Mouse (Mus musculus) 416B (cell line): ENCODE measurements around the gene Nrxn3.

Experiments used
- DNase-seq: peaks from one replicate; pipeline ENCODE4 v3.0.0; 2011; ENCODE audit warnings: low read depth

The Nrxn3 gene

DNA sequence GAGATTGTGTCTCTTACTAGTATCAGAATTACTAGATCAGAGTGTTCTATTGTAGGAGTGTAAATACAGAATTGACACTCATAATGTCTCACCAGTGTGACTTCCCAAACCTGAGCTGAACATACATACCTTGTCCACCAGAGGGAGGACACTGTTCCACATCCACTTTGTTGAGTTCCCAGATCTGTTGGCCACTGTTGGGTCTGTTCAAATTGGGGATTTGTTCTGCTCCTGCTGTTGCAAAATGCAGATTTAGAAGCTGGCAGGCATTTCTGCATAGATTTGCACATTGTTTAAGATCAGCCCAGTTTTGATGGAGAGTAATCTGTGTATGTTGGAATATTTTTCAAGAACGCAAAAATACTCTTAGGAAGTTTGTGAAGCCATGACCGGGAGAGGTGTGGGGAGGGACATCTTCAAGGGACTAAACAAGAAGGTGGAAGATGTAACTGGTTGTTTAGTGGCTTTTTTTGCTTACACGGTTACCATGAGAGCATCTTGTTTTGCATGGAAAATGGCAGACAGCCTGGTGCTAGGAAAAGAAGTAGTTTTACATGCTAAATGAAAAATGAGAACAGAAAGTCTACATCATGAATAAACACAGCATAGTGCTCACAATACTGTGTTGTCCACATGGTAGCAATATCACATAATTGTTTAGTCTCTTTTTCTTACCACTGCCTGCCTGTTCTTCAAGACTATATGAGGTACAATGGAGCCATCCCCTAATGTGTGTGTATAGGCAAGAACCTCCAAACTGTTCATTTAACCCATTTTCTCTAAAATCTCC lies 609.0 kb downstream of the Nrxn3 start:
- DNase-seq = peak; percentile 48

DNA sequence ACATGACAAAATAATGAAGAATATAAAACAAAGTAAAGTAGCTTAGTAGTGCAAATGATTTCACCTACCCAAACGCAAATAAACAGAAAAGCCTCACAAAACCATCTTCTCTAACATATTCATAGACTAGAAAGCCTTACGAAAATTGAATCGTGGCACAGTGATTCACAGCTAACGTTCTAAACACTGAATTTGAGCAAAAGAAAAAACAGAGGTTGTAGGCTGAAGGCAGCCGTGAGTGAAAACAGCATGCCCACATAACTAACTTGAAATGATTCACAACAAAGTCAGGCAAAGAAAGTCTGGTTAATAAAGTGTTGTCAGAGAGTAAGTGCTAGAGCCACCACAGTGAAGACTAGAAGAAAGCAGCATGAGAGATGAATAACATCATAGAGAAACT lies 610.8 kb downstream of the Nrxn3 start:
- no peak for DNase-seq

DNA sequence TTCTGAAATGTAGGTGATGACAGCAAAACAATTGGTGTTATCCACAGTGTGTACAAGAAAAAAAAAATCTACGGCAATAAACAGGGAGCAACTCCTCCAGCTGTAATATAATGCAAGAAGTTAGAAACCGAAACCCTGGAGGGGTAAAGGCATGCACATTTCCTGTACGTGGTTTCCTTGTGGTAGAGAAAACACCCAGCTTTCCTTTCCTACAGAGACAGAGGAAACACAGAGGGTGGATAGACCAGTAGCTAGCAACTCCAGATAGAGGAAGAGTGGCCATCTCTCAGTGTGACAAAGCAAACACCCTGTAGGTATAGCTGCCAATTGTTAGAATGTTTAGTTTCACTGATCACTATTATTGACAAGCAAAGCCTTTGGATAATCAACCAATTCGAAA lies 642.2 kb downstream of the Nrxn3 start:
- peak; percentile 80 for DNase-seq

GRCm38 (mm10) chr12:89369939-89370338 lies 647.3 kb downstream of the Nrxn3 start:
- no peak for DNase-seq

- no peak for DNase-seq
Observed at GRCm38 (mm10) chr12:89376600-89376999, 653.9 kb downstream of the Nrxn3 start.

GRCm38 (mm10) chr12:89377051-89377643 lies 654.5 kb downstream of the Nrxn3 start:
- no peak for DNase-seq

DNA sequence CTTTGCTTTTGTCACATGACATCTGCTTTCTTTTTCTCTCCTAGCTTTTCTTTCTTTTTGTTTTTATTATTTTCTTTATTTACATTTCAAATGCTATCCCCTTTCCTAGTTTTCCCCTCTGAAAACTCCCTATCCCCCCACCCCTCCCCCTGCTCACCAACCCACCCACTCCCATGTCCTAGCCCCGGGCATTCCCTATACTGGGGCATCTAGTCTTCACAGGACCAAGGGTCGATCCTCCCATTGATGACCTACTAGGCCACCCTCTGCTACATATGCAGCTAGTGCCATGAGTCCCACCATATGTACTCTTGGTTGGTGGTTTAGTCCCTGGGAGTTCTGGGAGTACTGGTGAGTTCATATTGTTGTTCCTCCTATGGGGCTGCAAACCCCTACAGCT lies 655.0 kb downstream of the Nrxn3 start:
- no peak for DNase-seq

- peak; percentile 75 for DNase-seq
Observed at GRCm38 (mm10) chr12:89383254-89383653, 660.6 kb downstream of the Nrxn3 start.

DNA sequence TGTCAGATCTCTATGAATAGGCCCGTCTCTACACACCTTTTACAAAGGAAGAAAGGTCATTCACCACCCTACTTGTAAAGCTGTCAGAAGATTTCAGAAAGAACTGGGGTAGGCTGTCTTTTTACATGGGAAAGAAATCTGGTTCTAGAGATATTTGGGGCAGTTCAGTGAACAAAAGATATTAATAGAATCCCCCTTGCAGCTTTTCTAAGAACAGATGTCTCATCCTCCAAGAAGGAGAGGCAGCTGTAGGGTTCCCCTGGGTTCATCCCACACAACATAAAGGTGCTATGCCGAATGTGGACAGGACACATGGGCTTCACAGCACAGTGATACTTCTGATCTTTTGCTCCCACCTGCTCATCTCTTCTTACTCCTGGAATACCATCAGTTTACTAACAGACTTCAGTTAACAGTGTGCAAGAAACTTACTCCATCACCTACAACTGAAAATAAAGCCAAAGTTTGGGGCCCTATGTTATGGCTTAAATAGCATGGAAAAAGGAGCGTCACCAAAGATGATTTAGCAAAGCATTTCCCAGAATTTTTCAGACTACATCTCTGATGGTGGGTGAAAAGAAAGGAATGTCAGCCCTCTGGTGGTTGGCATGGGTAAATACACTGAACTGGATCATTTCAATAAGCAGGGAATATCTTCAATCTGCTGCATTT lies 672.6 kb downstream of the Nrxn3 start:
- peak; percentile 8 for DNase-seq

DNA sequence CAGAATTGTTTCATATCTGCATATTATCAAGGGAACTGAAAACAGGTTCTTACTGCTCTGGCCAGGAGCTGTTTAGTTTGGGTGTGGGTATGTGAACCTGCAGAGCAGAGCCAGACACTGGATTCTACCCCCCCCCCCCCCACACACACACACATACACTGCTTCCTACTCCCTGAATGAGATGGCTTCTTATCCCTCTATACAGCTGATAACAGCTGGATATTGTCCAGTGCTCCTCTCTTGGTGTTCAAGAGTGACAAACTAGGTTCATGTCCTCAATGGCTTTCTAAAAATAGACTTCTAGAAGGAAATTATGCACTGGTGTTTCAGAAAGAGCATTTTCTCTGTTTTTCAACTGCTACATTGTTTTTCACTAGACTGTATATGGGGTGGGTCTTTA lies 713.8 kb downstream of the Nrxn3 start:
- DNase-seq = no peak

- no peak for DNase-seq
Observed at GRCm38 (mm10) chr12:89442323-89443038, 719.8 kb downstream of the Nrxn3 start.

- DNase-seq = peak; percentile 53
Observed at GRCm38 (mm10) chr12:89450667-89451298, 728.1 kb downstream of the Nrxn3 start.

DNA sequence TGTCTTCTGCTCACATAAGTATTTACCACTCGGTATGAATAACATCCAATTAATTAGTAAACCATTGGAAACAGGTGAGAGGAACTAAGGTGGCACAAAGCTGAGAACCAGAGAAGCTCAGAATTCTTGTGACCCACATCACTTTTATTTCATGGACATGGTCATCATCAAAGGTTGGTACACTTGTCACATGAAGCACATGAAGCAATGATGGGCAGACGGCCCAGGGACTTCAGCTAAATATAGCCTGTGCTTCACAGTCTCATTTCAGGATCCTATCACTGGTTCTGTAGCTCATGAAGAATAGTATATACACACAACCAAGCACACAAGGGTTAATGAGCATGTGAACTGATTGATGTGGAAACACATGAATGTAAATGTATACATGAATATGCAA lies 747.5 kb downstream of the Nrxn3 start:
- DNase-seq = no peak

DNA sequence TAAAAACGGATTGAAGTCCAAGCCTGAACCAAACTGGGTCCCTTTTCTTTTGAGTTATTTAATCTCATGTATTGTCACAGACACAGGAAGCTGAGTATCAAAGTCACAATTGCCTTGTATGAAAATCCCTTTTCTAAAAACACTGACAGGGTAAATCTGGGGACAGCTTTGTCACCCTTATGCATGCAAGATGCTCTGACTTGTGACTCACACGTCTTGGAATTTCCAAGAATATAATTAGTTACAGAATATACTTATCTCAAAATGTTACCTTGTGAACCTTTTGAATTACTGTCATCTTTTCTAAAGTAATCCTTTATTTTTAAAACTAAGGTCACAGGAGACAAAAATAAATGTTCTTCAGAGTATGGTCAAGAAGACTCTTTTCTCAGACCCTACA lies 748.6 kb downstream of the Nrxn3 start:
- no peak for DNase-seq

GRCm38 (mm10) chr12:89471874-89472273 lies 749.2 kb downstream of the Nrxn3 start:
- DNase-seq = peak; percentile 4

GRCm38 (mm10) chr12:89479096-89479495 lies 756.4 kb downstream of the Nrxn3 start:
- DNase-seq = peak; percentile 60

- DNase-seq = no peak
Observed at GRCm38 (mm10) chr12:89482223-89482622, 759.5 kb downstream of the Nrxn3 start.

- no peak for DNase-seq
Observed at GRCm38 (mm10) chr12:89504026-89504425, 781.4 kb downstream of the Nrxn3 start.

DNA sequence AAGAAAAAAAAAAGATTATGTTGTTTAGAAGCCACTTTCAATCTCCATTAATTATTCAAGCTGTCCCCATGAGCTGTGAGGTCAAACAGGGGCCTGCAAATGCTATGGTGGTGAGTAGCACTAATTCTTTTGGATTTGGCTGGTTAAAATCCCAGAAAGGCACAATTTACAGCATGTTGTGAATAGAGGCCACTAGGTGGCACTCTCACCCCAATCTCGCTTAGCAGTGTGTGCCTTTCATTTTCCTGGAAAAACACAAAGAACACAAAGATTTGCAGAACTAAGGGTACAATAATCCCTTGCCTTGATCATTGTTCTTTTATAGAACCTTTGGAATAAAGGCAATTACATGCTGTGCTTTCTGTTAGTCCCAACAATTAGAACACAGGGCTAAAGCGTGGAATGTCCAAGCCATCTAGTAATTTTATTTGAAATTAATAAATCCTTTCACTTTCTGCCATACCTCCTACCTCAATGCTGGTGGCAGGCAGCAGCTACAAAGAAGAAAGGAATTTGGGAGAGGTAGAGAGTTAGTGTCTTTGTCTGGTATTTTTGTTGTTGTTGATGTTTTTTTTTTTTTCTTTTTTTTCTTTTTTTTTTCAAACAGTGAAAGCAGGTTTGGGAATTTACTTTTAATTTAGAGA lies 782.6 kb downstream of the Nrxn3 start:
- DNase-seq = peak; percentile 57

DNA sequence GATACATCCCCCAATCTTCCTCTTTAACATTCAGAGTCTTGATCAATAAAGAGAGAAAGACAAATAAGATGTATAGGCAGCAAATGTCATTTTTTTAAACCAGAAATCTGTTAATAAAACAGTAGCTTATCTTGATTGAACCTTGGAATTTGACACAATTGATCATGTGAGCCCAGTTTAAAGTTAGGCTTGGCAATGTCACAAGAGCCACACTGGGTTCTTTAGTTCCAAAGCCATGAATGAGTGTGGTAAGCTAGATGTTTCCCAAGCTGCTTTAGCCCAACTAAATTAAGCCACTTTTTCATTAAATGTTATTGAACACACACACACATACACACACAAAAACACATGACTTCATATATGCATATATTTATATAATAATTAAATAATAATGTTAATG lies 786.3 kb downstream of the Nrxn3 start:
- DNase-seq = no peak

DNA sequence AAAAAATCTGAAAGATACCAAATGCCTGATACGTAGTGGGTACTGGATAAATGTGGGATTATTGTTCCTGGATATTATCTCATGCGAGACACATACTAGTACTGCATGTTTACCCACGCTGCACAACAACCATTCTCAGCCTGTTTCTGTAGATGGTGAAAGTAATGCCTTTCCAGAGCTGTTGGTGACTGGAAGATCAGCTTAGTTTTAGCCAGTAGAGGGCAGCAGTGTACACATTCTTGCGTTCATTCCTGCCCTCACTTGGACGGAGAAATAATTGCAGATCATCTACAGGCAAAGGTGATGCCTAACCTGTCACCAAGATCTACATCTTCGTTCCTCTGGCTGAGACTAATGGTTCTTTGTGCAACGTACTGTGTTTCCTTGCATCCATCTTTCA lies 791.1 kb downstream of the Nrxn3 start:
- DNase-seq = peak; percentile 64

GRCm38 (mm10) chr12:89516046-89516445 lies 793.4 kb downstream of the Nrxn3 start:
- DNase-seq = no peak
